Mouse (Mus musculus) Muller cell, postnatal 12 days (primary cell): ENCODE measurements around the gene Mthfd1l.
A peak's percentile ranks its signal among the peaks of the same experiment; 100 is the strongest.

ENCODE experiments used
- DNase-seq: peaks from one replicate; pipeline ENCODE4 v3.0.0-alpha.2; 2015; ENCODE audit errors: inconsistent ontology term

Mthfd1l gene

GRCm38 (mm10) chr10:4117091-4117490 lies 144.2 kb downstream of the Mthfd1l start:
- no peak for DNase-seq

GRCm38 (mm10) chr10:4119287-4119686 lies 146.4 kb downstream of the Mthfd1l start:
- no peak for DNase-seq

- no peak for DNase-seq
These were observed 147.8 kb downstream of the Mthfd1l start for GRCm38 (mm10) chr10:4120708-4121107.

- peak; percentile 76 for DNase-seq
These were observed 148.3 kb downstream of the Mthfd1l start for GRCm38 (mm10) chr10:4121197-4121596.

- peak; percentile 49 for DNase-seq
These were observed 150.5 kb downstream of the Mthfd1l start for GRCm38 (mm10) chr10:4123280-4123945.

GRCm38 (mm10) chr10:4124148-4124547 lies 151.2 kb downstream of the Mthfd1l start:
- no peak for DNase-seq

- DNase-seq = no peak
These were observed 152.3 kb downstream of the Mthfd1l start for GRCm38 (mm10) chr10:4125232-4125631.

- DNase-seq = no peak
These were observed 153.6 kb downstream of the Mthfd1l start for GRCm38 (mm10) chr10:4126335-4127012.

GRCm38 (mm10) chr10:4128411-4128810 lies 155.5 kb downstream of the Mthfd1l start:
- no peak for DNase-seq

- no peak for DNase-seq
These were observed 156.0 kb downstream of the Mthfd1l start for GRCm38 (mm10) chr10:4128915-4129314.

GRCm38 (mm10) chr10:4129461-4129860 lies 156.5 kb downstream of the Mthfd1l start:
- no peak for DNase-seq

GRCm38 (mm10) chr10:4130034-4130607 lies 157.2 kb downstream of the Mthfd1l start:
- no peak for DNase-seq

GRCm38 (mm10) chr10:4132735-4133134 lies 159.8 kb downstream of the Mthfd1l start:
- peak; percentile 83 for DNase-seq

GRCm38 (mm10) chr10:4135100-4135764 lies 162.3 kb downstream of the Mthfd1l start:
- peak; percentile 79 for DNase-seq

- DNase-seq = no peak
These were observed 166.6 kb downstream of the Mthfd1l start for GRCm38 (mm10) chr10:4139531-4139930.

- DNase-seq = no peak
These were observed 168.8 kb downstream of the Mthfd1l start for GRCm38 (mm10) chr10:4141689-4142088.

- DNase-seq = no peak
These were observed 169.9 kb downstream of the Mthfd1l start for GRCm38 (mm10) chr10:4142816-4143215.

GRCm38 (mm10) chr10:4143381-4143780 lies 170.5 kb downstream of the Mthfd1l start:
- no peak for DNase-seq

- peak; percentile 81 for DNase-seq
These were observed 172.3 kb downstream of the Mthfd1l start for GRCm38 (mm10) chr10:4145080-4145807.

- DNase-seq = no peak
These were observed 174.0 kb downstream of the Mthfd1l start for GRCm38 (mm10) chr10:4146947-4147346.

- DNase-seq = no peak
These were observed 178.2 kb downstream of the Mthfd1l start for GRCm38 (mm10) chr10:4151159-4151558.
